Mouse (Mus musculus): ENCODE measurements around the gene Ano3. TPM values are rescaled to one million over a fixed set of nuclear protein-coding genes. Genes with fewer than 3 reads are reported as not detected.

The Ano3 gene
- polyA plus RNA-seq, 1 experiment from 2014 or later = 0.08 TPM

- H3K36me3 ChIP-seq = no peaks in the 10 kb centered on the region
- no peak for ATAC-seq (ENCODE audit: insufficient number of reproducible peaks, low FRiP score, low TSS enrichment, low read depth)
- no peak overlapping the region for H3K4me3 ChIP-seq
- no peak overlapping the region for H3K4me2 ChIP-seq
- no peak overlapping the region for H3K27ac ChIP-seq
- H3K9ac ChIP-seq = no peak overlapping the region
- H3K4me1 ChIP-seq = no peaks in the 10 kb centered on the region
- H3K9me3 ChIP-seq = no peaks in the 10 kb centered on the region
- H3K27me3 ChIP-seq = no peaks in the 10 kb centered on the region
These were observed 21.6 kb downstream of the Ano3 start for GRCm38 (mm10) chr2:110929126-110929525.

- WGBS = 53% methylated on average over 2 of the region's 2 CpGs
- no peak for ATAC-seq (ENCODE audit: insufficient number of reproducible peaks, low FRiP score, low TSS enrichment, low read depth)
- Histone ChIP-seq H3K4me3 (no peak overlapping the region), H3K9ac (no peak overlapping the region), H3K4me2 (no peak overlapping the region), H3K4me1 (no peaks in the 10 kb centered on the region), H3K36me3 (no peaks in the 10 kb centered on the region), H3K9me3 (no peaks in the 10 kb centered on the region), H3K27ac (no peak overlapping the region), H3K27me3 (no peaks in the 10 kb centered on the region)
These were observed 41.2 kb downstream of the Ano3 start for GRCm38 (mm10) chr2:110909506-110909905.

GRCm38 (mm10) chr2:110906473-110906872 lies 44.2 kb downstream of the Ano3 start:
- Histone ChIP-seq H3K27me3 (no peaks in the 10 kb centered on the region), H3K9me3 (no peaks in the 10 kb centered on the region), H3K4me2 (no peak overlapping the region), H3K4me1 (no peaks in the 10 kb centered on the region), H3K27ac (no peak overlapping the region), H3K36me3 (no peaks in the 10 kb centered on the region), H3K9ac (no peak overlapping the region), H3K4me3 (no peak overlapping the region)
- no peak for ATAC-seq (ENCODE audit: insufficient number of reproducible peaks, low FRiP score, low TSS enrichment, low read depth)
- WGBS = 45% methylated on average over 3 of the region's 3 CpGs

GRCm38 (mm10) chr2:110896477-110897270 lies 54.0 kb downstream of the Ano3 start:
- H3K9me3 ChIP-seq = no peaks in the 10 kb centered on the region
- ATAC-seq (ENCODE audit: insufficient number of reproducible peaks, low FRiP score, low TSS enrichment, low read depth) = no peak
- no peak overlapping the region for H3K27ac ChIP-seq
- H3K4me1 ChIP-seq = no peaks in the 10 kb centered on the region
- WGBS = 86% methylated on average over 2 of the region's 2 CpGs
- no peaks in the 10 kb centered on the region for H3K27me3 ChIP-seq
- no peak overlapping the region for H3K4me3 ChIP-seq
- no peak overlapping the region for H3K9ac ChIP-seq
- no peak overlapping the region for H3K4me2 ChIP-seq
- no peaks in the 10 kb centered on the region for H3K36me3 ChIP-seq

GRCm38 (mm10) chr2:110871650-110872049 lies 79.1 kb downstream of the Ano3 start:
- H3K4me2 ChIP-seq = no peak overlapping the region
- no peak for ATAC-seq (ENCODE audit: insufficient number of reproducible peaks, low FRiP score, low TSS enrichment, low read depth)
- 80% methylated on average over 4 of the region's 4 CpGs for WGBS

GRCm38 (mm10) chr2:110865584-110865983 lies 85.1 kb downstream of the Ano3 start:
- Histone ChIP-seq H3K9ac (no peak overlapping the region), H3K27me3 (no peaks in the 10 kb centered on the region), H3K4me3 (no peak overlapping the region), H3K4me2 (no peak overlapping the region), H3K9me3 (no peaks in the 10 kb centered on the region), H3K27ac (no peak overlapping the region), H3K4me1 (no peaks in the 10 kb centered on the region), H3K36me3 (no peaks in the 10 kb centered on the region)
- no peak for ATAC-seq (ENCODE audit: insufficient number of reproducible peaks, low FRiP score, low TSS enrichment, low read depth)
- WGBS = 59% methylated on average over 3 of the region's 3 CpGs

More at GRCm38 (mm10) chr2:110871650-110872049, 79.1 kb downstream of the Ano3 start:
- H3K4me1 ChIP-seq = no peaks in the 10 kb centered on the region
- H3K27ac ChIP-seq = no peak overlapping the region
- no peaks in the 10 kb centered on the region for H3K9me3 ChIP-seq
- no peaks in the 10 kb centered on the region for H3K36me3 ChIP-seq
- H3K27me3 ChIP-seq = no peaks in the 10 kb centered on the region
- no peak overlapping the region for H3K9ac ChIP-seq
- no peak overlapping the region for H3K4me3 ChIP-seq

- no peak overlapping the region for H3K9ac ChIP-seq
- ATAC-seq (ENCODE audit: insufficient number of reproducible peaks, low FRiP score, low TSS enrichment, low read depth) = no peak
- no peaks in the 10 kb centered on the region for H3K36me3 ChIP-seq
- H3K4me1 ChIP-seq = no peaks in the 10 kb centered on the region
- H3K27ac ChIP-seq = no peak overlapping the region
- H3K9me3 ChIP-seq = no peaks in the 10 kb centered on the region
- no peak overlapping the region for H3K4me2 ChIP-seq
- H3K4me3 ChIP-seq = no peak overlapping the region
- 93% methylated on average over 4 of the region's 4 CpGs for WGBS
- no peaks in the 10 kb centered on the region for H3K27me3 ChIP-seq
These were observed 87.3 kb downstream of the Ano3 start for GRCm38 (mm10) chr2:110863376-110863775.

GRCm38 (mm10) chr2:110839559-110840243 lies 111.0 kb downstream of the Ano3 start:
- Histone ChIP-seq H3K36me3 (no peaks in the 10 kb centered on the region), H3K27me3 (no peaks in the 10 kb centered on the region), H3K4me1 (no peaks in the 10 kb centered on the region), H3K9ac (no peak overlapping the region), H3K9me3 (no peaks in the 10 kb centered on the region), H3K27ac (no peak overlapping the region), H3K4me3 (no peak overlapping the region), H3K4me2 (no peak overlapping the region)
- ATAC-seq (ENCODE audit: insufficient number of reproducible peaks, low FRiP score, low TSS enrichment, low read depth) = no peak
- 60% methylated on average over 7 of the region's 7 CpGs for WGBS

- no peak overlapping the region for H3K27ac ChIP-seq
- no peaks in the 10 kb centered on the region for H3K9me3 ChIP-seq
- ATAC-seq (ENCODE audit: insufficient number of reproducible peaks, low FRiP score, low TSS enrichment, low read depth) = no peak
- no peak overlapping the region for H3K4me2 ChIP-seq
- H3K9ac ChIP-seq = no peak overlapping the region
- H3K36me3 ChIP-seq = no peaks in the 10 kb centered on the region
- H3K27me3 ChIP-seq = no peaks in the 10 kb centered on the region
- H3K4me1 ChIP-seq = no peaks in the 10 kb centered on the region
- H3K4me3 ChIP-seq = no peak overlapping the region
These were observed 134.5 kb downstream of the Ano3 start for GRCm38 (mm10) chr2:110816189-110816588.

- no peak for ATAC-seq (ENCODE audit: insufficient number of reproducible peaks, low FRiP score, low TSS enrichment, low read depth)
- Histone ChIP-seq H3K27me3 (no peaks in the 10 kb centered on the region), H3K9me3 (no peaks in the 10 kb centered on the region), H3K36me3 (no peaks in the 10 kb centered on the region), H3K4me2 (no peak overlapping the region), H3K9ac (no peak overlapping the region), H3K4me1 (no peaks in the 10 kb centered on the region), H3K27ac (no peak overlapping the region), H3K4me3 (no peak overlapping the region)
- WGBS = 86% methylated on average over 1 of the region's 1 CpGs
These were observed 135.8 kb downstream of the Ano3 start for GRCm38 (mm10) chr2:110814964-110815363.

GRCm38 (mm10) chr2:110806302-110807093 lies 144.2 kb downstream of the Ano3 start:
- Histone ChIP-seq H3K27me3 (no peaks in the 10 kb centered on the region), H3K9ac (no peak overlapping the region), H3K27ac (no peak overlapping the region), H3K9me3 (no peaks in the 10 kb centered on the region), H3K4me2 (no peak overlapping the region), H3K36me3 (no peaks in the 10 kb centered on the region), H3K4me3 (no peak overlapping the region), H3K4me1 (no peaks in the 10 kb centered on the region)
- ATAC-seq (ENCODE audit: insufficient number of reproducible peaks, low FRiP score, low TSS enrichment, low read depth) = no peak
- 82% methylated on average over 5 of the region's 5 CpGs for WGBS

- no peak for ATAC-seq (ENCODE audit: insufficient number of reproducible peaks, low FRiP score, low TSS enrichment, low read depth)
- Histone ChIP-seq H3K4me1 (no peaks in the 10 kb centered on the region), H3K27ac (no peak overlapping the region), H3K9ac (no peak overlapping the region), H3K9me3 (no peaks in the 10 kb centered on the region), H3K4me2 (no peak overlapping the region), H3K27me3 (no peaks in the 10 kb centered on the region), H3K36me3 (no peaks in the 10 kb centered on the region), H3K4me3 (no peak overlapping the region)
- WGBS = 38% methylated on average over 1 of the region's 1 CpGs
These were observed 154.8 kb downstream of the Ano3 start for GRCm38 (mm10) chr2:110795928-110796327.
